Mouse (Mus musculus) embryonic facial prominence, embryonic 13.5 days (tissue): ENCODE data around the gene Samd5. TPM values are rescaled to one million over a fixed set of nuclear protein-coding genes. Genes with fewer than 3 reads are reported as not detected.

ENCODE experiments used
- ATAC-seq: fragments of 200-750 bp; cut with Nextera tagmentation; 2 replicates; pipeline ENCODE4 v1.8.0; 2017; ENCODE audit warnings: low read depth; ENCODE audit not compliant: insufficient number of reproducible peaks, insufficient read depth, low FRiP score, low TSS enrichment
- H3K27ac ChIP-seq: fragments of 300-500 bp; sonication (generic); 2 replicates; pipeline ENCODE4 v1.5.1; 2015; ENCODE audit warnings: moderate library complexity, mild to moderate bottlenecking, inconsistent platforms
- H3K27me3 ChIP-seq: fragments of 300-500 bp; sonication (generic); 2 replicates; pipeline ENCODE4 v1.6.1; 2015; ENCODE audit warnings: mild to moderate bottlenecking, inconsistent platforms
- H3K36me3 ChIP-seq: fragments of 300-500 bp; sonication (generic); 2 replicates; pipeline ENCODE4 v1.6.1; 2015; ENCODE audit warnings: mild to moderate bottlenecking, inconsistent platforms
- H3K4me1 ChIP-seq: fragments of 300-500 bp; sonication (generic); 2 replicates; pipeline ENCODE4 v1.6.1; 2015; ENCODE audit warnings: inconsistent platforms
- H3K4me2 ChIP-seq: fragments of 300-500 bp; sonication (generic); 2 replicates; pipeline ENCODE4 v1.6.1; 2015; ENCODE audit warnings: moderate library complexity, mild to moderate bottlenecking, inconsistent platforms
- H3K4me3 ChIP-seq: fragments of 300-500 bp; sonication (generic); 2 replicates; pipeline ENCODE4 v1.5.1; 2015; ENCODE audit warnings: mild to moderate bottlenecking, inconsistent platforms
- H3K9ac ChIP-seq: fragments of 300-500 bp; sonication (generic); 2 replicates; pipeline ENCODE4 v1.6.1; 2015; ENCODE audit warnings: mild to moderate bottlenecking, inconsistent platforms
- H3K9me3 ChIP-seq: fragments of 300-500 bp; sonication (generic); 2 replicates; pipeline ENCODE4 v1.6.1; 2016; ENCODE audit warnings: inconsistent platforms
- WGBS: fragments of 180-500 bp; shearing (Covaris S2); methylation state at CpG from one replicate; pipeline ENCODE4 v1.1.7; 2015; ENCODE audit warnings: mixed read lengths; 5-methylcytosine and 5-hydroxymethylcytosine counted together
- polyA plus RNA-seq: library from polyadenylated mRNA; unstranded; fragments of >200 nt; fragmentation: Nextera tagmentation; extraction: Ambion mirVana; gene quantifications from 2 replicates; pipeline ENCODE4 v1.2.1, GENCODE M21; 2015

Gene Samd5
- polyA plus RNA-seq, 1 experiment from 2014 or later: 13.8 TPM

DNA sequence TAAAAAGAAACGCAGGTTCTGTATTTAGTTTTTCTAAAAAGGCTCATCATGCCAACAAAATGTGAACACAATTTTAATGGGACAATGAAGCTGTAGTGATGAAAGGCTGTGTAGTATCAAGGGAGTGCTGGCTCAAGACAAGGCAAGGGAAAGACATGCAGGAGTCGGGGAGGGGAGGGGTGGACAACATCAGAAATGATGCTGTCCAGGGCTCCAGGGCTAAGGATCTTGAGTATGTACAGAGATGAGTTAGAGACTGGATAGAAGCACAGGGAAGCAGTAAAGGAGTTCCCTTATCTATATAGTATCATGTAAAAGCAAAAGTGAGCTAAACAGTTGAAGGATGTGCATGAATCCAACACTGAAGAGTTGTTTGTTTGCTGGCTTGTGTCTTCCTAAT, 67.9 kb downstream of the Samd5 start:
- no peak overlapping the region for H3K9ac ChIP-seq
- no peaks in the 10 kb centered on the region for H3K4me1 ChIP-seq
- H3K4me3 ChIP-seq: no peak overlapping the region
- H3K27ac ChIP-seq: no peak overlapping the region
- H3K27me3 ChIP-seq: no peaks in the 10 kb centered on the region
- no peaks in the 10 kb centered on the region for H3K9me3 ChIP-seq
- no peaks in the 10 kb centered on the region for H3K36me3 ChIP-seq
- no peak overlapping the region for H3K4me2 ChIP-seq
- ATAC-seq: no peak
- 86% methylated on average over 2 of the region's 2 CpGs for WGBS

DNA sequence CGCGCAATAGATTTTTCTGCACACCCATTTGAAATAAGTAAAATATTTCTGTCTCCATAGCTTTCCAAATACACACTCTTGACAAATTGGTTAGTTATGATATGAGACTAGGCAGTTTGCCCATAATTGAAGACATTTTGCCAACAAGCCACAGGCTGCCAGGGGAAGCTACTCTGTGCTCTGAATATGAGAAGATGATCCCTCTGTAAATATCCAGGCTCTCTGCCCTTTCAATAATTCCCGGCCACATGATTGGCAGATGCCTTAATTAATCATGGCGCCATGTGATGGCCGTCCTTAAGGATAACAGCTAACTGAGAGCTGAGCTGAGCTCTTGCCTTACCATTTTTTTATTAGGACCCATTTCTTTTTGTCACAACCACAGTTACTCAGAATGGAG, 69.4 kb downstream of the Samd5 start:
- no peaks in the 10 kb centered on the region for H3K9me3 ChIP-seq
- ATAC-seq: no peak
- no peaks in the 10 kb centered on the region for H3K27me3 ChIP-seq
- no peak overlapping the region for H3K4me3 ChIP-seq
- no peak overlapping the region for H3K4me2 ChIP-seq
- H3K36me3 ChIP-seq: no peaks in the 10 kb centered on the region
- no peak overlapping the region for H3K9ac ChIP-seq
- no peaks in the 10 kb centered on the region for H3K4me1 ChIP-seq
- H3K27ac ChIP-seq: no peak overlapping the region
- 76% methylated on average over 5 of the region's 5 CpGs for WGBS

DNA sequence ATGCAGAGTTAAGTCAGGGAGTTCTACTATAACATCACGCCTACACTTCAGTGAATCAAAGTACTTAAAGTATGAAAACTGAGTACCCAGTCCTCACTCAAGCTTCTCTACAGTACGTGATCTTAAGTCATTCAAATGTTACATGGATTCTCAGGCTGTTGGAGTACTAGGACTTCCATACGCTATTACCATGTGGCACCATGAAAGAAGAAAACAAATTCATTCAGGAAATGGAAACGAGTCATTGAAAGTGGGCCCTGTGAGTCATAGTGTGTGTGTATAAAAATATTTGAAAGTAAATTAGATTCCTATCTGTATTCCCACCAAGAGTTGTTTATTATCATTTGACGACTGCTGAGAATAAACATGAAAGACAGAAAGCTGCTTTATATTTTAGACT, 71.7 kb downstream of the Samd5 start:
- Histone ChIP-seq H3K4me2 (no peak overlapping the region), H3K4me3 (no peak overlapping the region), H3K9ac (no peak overlapping the region), H3K36me3 (no peaks in the 10 kb centered on the region), H3K27me3 (no peaks in the 10 kb centered on the region), H3K9me3 (no peaks in the 10 kb centered on the region), H3K27ac (no peak overlapping the region), H3K4me1 (peaks cover 6% of the 10 kb centered on the region; the same call in 1 of the 2 replicates)
- 63% methylated on average over 5 of the region's 5 CpGs for WGBS
- ATAC-seq: no peak

DNA sequence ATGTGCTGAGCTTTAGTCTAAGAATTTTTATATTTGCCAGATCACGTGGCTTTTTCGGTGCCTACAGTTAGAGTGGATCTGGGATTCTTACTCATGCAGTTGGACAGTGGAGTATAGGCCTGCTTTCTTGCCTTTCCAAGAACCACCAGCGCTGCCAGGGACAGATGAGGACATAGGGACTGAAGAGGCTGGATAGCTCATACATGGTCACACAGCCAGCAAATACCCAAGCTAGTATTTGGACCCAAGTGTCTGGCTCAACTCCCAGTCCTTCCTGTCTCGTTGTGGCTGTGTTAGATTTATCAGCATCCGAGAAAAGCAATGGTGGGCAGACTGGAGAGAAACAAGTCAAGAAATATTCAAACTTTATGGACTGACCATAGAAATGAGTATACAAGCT, 72.2 kb downstream of the Samd5 start:
- ATAC-seq: no peak
- peaks cover 6% of the 10 kb centered on the region; the same call in 1 of the 2 replicates for H3K4me1 ChIP-seq
- no peaks in the 10 kb centered on the region for H3K36me3 ChIP-seq
- no peak overlapping the region for H3K27ac ChIP-seq
- H3K4me3 ChIP-seq: no peak overlapping the region
- 76% methylated on average over 5 of the region's 5 CpGs for WGBS
- no peaks in the 10 kb centered on the region for H3K9me3 ChIP-seq
- H3K4me2 ChIP-seq: no peak overlapping the region
- H3K27me3 ChIP-seq: no peaks in the 10 kb centered on the region
- H3K9ac ChIP-seq: no peak overlapping the region

DNA sequence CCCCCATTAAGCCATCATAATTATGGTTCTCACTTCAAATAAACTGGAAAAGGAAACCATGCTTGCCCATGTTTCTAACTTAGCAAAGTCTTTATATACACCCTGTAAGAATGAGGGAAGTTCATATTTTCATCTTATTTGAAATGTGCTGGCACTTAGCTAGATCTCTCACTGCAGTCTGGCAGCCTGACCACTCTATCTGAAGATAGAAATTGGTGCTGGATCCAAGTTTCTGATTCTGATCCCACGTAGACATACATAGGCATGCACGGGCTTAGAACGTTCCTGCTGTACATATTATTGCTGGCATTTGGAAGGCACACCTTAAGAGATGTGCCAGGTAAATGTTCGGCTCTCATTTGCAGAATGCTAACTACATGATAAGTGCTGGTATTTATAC, 72.6 kb downstream of the Samd5 start:
- 87% methylated on average over 4 of the region's 4 CpGs for WGBS
- Histone ChIP-seq H3K9ac (no peak overlapping the region), H3K4me2 (no peak overlapping the region), H3K27ac (no peak overlapping the region), H3K9me3 (no peaks in the 10 kb centered on the region), H3K36me3 (no peaks in the 10 kb centered on the region), H3K27me3 (no peaks in the 10 kb centered on the region), H3K4me1 (peaks cover 6% of the 10 kb centered on the region; the same call in 1 of the 2 replicates), H3K4me3 (no peak overlapping the region)
- no peak for ATAC-seq

DNA sequence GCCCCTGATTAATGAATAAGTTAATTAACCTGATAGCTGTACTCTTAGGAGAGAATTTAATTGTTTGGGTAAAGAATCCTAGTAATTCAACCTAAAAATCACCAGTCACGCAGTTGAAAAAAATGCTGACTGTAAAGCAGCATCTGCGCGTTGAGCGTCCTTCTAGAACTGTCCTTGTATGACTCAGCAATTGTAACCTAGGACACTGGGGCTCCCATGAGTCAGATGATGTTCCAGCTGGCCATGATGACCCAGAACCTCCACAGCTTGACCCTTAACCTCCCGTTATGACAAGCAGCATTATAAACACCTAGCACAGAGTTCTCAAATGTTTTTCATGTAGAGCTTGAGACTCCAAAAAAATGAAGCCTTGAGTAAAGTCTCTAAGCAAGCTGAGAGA, 78.8 kb downstream of the Samd5 start:
- H3K9ac ChIP-seq: no peak overlapping the region
- WGBS: 88% methylated on average over 5 of the region's 5 CpGs
- H3K4me3 ChIP-seq: no peak overlapping the region
- no peaks in the 10 kb centered on the region for H3K36me3 ChIP-seq
- H3K9me3 ChIP-seq: no peaks in the 10 kb centered on the region
- H3K4me2 ChIP-seq: no peak overlapping the region
- H3K27ac ChIP-seq: no peak overlapping the region
- peaks cover 6% of the 10 kb centered on the region; the same call in 1 of the 2 replicates for H3K4me1 ChIP-seq
- ATAC-seq: no peak
- H3K27me3 ChIP-seq: no peaks in the 10 kb centered on the region

DNA sequence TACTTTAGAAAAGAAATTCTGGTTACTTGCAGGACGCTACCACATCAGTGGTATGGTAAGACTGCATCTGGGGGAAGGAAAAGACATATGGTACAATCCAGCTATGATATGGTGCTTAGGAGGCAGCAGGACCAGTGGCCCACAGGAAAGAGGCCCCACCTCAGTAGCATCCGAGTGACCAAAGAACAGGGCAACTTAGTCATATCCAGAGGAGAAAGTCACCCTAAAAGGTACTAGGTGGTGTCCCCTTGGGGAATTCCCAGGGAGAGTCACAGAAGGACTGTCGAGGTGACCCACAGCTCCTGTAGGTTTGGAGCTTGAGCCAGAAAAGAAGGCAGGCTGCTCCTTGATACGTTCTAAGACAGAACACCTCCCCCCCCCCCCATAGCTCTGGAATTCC, 80.3 kb downstream of the Samd5 start:
- no peaks in the 10 kb centered on the region for H3K9me3 ChIP-seq
- H3K4me1 ChIP-seq: peaks cover 3% of the 10 kb centered on the region; the same call in 1 of the 2 replicates
- no peak overlapping the region for H3K4me3 ChIP-seq
- no peak overlapping the region for H3K27ac ChIP-seq
- 82% methylated on average over 4 of the region's 4 CpGs for WGBS
- H3K27me3 ChIP-seq: no peaks in the 10 kb centered on the region
- no peaks in the 10 kb centered on the region for H3K36me3 ChIP-seq
- H3K9ac ChIP-seq: no peak overlapping the region
- no peak for ATAC-seq
- H3K4me2 ChIP-seq: no peak overlapping the region

DNA sequence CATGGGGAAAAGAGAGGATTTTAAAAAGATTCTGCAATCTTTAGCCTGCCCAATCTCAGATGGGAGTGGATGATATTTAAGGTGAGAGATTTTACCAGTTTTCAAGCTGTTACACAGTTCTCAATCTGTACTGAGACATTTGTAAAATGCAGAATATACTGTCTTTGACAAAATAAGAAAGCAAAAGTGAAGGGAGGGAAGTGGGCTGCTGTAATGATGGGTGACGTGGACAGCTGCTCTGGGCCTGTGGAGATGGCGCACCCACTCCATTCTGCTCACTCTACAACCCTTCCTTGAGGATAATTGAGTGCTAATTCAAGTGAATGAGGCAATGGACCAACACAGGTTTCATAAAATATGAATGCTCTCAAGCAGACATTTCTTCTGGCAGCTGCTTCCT, 84.4 kb downstream of the Samd5 start:
- H3K27me3 ChIP-seq: no peaks in the 10 kb centered on the region
- H3K36me3 ChIP-seq: no peaks in the 10 kb centered on the region
- 91% methylated on average over 2 of the region's 2 CpGs for WGBS
- no peak for ATAC-seq
- no peak overlapping the region for H3K9ac ChIP-seq
- H3K4me1 ChIP-seq: no peaks in the 10 kb centered on the region
- H3K9me3 ChIP-seq: no peaks in the 10 kb centered on the region
- no peak overlapping the region for H3K27ac ChIP-seq
- H3K4me3 ChIP-seq: no peak overlapping the region
- H3K4me2 ChIP-seq: no peak overlapping the region

DNA sequence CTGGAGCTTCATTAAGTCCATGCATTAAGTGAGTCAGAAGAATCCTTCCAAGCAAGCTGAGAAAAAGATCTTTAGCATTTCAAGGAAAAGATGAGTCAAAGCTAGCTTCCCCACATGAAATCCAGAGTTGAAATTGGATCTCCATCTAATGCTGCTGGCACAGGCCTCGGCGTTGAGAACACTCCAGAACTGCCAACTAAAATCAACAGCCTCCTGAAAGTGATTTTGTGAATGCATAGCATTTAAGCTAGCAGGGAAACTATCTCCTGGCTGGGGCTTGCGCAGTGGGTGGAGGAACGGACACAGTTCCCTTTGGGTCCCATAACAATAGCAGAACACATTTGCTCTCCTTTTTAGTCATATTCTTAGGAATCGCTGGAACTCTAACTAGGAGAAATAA, 88.7 kb downstream of the Samd5 start:
- Histone ChIP-seq H3K9ac (no peak overlapping the region), H3K9me3 (no peaks in the 10 kb centered on the region), H3K4me1 (peaks cover 12% of the 10 kb centered on the region; the same call in 1 of the 2 replicates), H3K4me2 (no peak overlapping the region), H3K4me3 (no peak overlapping the region), H3K36me3 (no peaks in the 10 kb centered on the region), H3K27ac (no peak overlapping the region), H3K27me3 (no peaks in the 10 kb centered on the region)
- no peak for ATAC-seq
- WGBS: 51% methylated on average over 5 of the region's 5 CpGs

DNA sequence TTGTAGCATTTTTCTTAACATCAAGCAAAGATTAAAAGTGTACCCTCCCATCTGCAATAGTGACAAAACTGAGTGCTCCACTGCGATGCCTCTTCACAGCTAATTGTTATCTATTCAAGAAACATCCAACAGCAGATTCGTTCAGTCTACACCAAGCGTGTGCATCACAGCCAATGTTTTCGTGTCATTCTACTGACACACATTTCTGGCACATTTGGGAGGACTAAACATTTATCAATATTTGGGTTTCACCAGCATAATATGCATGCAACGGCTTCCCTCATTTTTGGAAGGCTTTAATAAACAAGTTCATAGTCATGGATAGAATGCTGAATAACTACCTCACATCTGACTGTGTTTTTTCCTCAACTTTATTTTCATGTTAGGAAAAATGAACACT, 95.6 kb downstream of the Samd5 start:
- H3K36me3 ChIP-seq: no peaks in the 10 kb centered on the region
- no peak overlapping the region for H3K9ac ChIP-seq
- H3K4me3 ChIP-seq: no peak overlapping the region
- no peak overlapping the region for H3K4me2 ChIP-seq
- no peak overlapping the region for H3K27ac ChIP-seq
- no peak for ATAC-seq
- H3K27me3 ChIP-seq: no peaks in the 10 kb centered on the region
- no peaks in the 10 kb centered on the region for H3K9me3 ChIP-seq
- H3K4me1 ChIP-seq: peaks cover 15% of the 10 kb centered on the region; the same call in 1 of the 2 replicates
- 92% methylated on average over 5 of the region's 5 CpGs for WGBS

DNA sequence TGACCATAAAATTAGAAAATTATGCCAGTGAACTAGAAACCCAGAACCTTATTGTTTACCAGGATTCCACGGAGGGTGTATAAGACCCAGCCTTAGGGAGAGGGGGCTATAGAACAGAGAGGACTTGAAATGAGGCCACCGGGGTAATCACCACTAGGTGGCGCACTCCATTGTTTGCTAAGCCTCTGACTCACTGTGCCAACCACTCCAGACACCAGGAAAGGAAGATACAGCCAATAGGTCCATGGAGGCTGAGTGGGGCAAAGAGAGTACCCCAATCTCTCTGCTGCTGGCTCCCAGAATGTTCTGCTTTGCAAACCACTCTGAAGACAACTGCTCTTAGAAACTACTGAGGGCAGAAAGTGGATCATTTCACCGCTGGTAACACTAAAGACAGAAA, 99.4 kb downstream of the Samd5 start:
- ATAC-seq: no peak
- Histone ChIP-seq H3K9ac (no peak overlapping the region), H3K27me3 (no peaks in the 10 kb centered on the region), H3K4me1 (peaks cover 10% of the 10 kb centered on the region), H3K27ac (no peak overlapping the region), H3K36me3 (no peaks in the 10 kb centered on the region), H3K9me3 (no peaks in the 10 kb centered on the region), H3K4me3 (no peak overlapping the region), H3K4me2 (no peak overlapping the region)
- WGBS: 28% methylated on average over 4 of the region's 4 CpGs

DNA sequence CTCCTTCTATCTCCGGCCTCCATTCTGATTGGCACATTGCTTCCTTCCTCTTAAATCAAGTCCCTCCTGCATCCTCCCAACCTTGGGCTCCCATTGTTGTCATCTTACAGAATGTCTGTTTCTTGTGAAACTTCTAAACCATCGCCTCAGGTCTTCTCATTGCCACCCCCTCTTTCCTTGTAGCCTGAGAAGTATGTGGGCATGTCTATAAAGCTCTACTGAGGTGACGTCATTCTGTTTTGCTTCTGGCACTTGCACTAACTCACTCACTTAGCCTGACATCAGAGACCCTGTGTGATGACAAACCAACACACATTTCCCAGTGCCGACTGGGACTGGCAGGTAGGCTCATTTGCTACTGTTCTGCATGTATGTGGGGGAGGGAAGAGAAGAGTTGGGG, 100.9 kb downstream of the Samd5 start:
- Histone ChIP-seq H3K9ac (no peak overlapping the region), H3K9me3 (no peaks in the 10 kb centered on the region), H3K4me2 (no peak overlapping the region), H3K27ac (no peak overlapping the region), H3K4me1 (peaks cover 10% of the 10 kb centered on the region), H3K27me3 (no peaks in the 10 kb centered on the region), H3K36me3 (no peaks in the 10 kb centered on the region), H3K4me3 (no peak overlapping the region)
- no peak for ATAC-seq
- WGBS: 82% methylated on average over 4 of the region's 4 CpGs
